Mouse (Mus musculus) heart, embryonic 12.5 days (tissue): Measurements from ENCODE around the gene Gm8247. TPM values are rescaled to one million over a fixed set of nuclear protein-coding genes. Genes with fewer than 3 reads are reported as not detected.
"Not testable (repeated sequence)": the region's sequence is repeated elsewhere in the genome, so short reads cannot be mapped to it uniquely, and the experiment has no call there.

Experiments
- ATAC-seq: fragments of 200-750 bp; cut with Nextera tagmentation; 2 replicates; pipeline ENCODE4 v1.8.0; 2017; ENCODE audit warnings: moderate TSS enrichment, moderate library complexity; ENCODE audit not compliant: insufficient number of reproducible peaks, low FRiP score
- H3K27ac ChIP-seq: fragments of 300-500 bp; sonication (generic); 2 replicates; pipeline ENCODE4 v1.5.1; 2016; ENCODE audit warnings: mild to moderate bottlenecking, moderate library complexity; ENCODE audit not compliant: poor library complexity, severe bottlenecking
- H3K27me3 ChIP-seq: fragments of 300-500 bp; sonication (generic); replicated peaks from 2 replicates; pipeline ENCODE4 v1.6.1; 2016; ENCODE audit warnings: mild to moderate bottlenecking, moderate library complexity
- H3K36me3 ChIP-seq: fragments of 300-500 bp; sonication (generic); 2 replicates; pipeline ENCODE4 v1.6.1; 2016; ENCODE audit warnings: mild to moderate bottlenecking, moderate library complexity
- H3K4me1 ChIP-seq: fragments of 300-500 bp; sonication (generic); replicated peaks from 2 replicates; pipeline ENCODE4 v1.6.1; 2016; ENCODE audit warnings: mild to moderate bottlenecking
- H3K4me2 ChIP-seq: fragments of 300-500 bp; sonication (generic); 2 replicates; pipeline ENCODE4 v1.6.1; 2016; ENCODE audit warnings: mild to moderate bottlenecking, moderate library complexity
- H3K4me3 ChIP-seq: fragments of 300-500 bp; sonication (generic); 2 replicates; pipeline ENCODE4 v1.5.1; 2016; ENCODE audit warnings: mild to moderate bottlenecking
- H3K9ac ChIP-seq: fragments of 300-500 bp; sonication (generic); 2 replicates; pipeline ENCODE4 v1.6.1; 2016; ENCODE audit warnings: mild to moderate bottlenecking, moderate library complexity
- H3K9me3 ChIP-seq: fragments of 300-500 bp; sonication (generic); replicated peaks from 2 replicates; pipeline ENCODE4 v1.6.1; 2016; ENCODE audit warnings: mild to moderate bottlenecking, moderate library complexity
- WGBS: fragments of 180-500 bp; shearing (Covaris S2); methylation state at CpG from one replicate; pipeline ENCODE4 v1.1.7; 2016; 5-methylcytosine and 5-hydroxymethylcytosine counted together
- polyA plus RNA-seq: library from polyadenylated mRNA; unstranded; fragments of >200 nt; fragmentation: Nextera tagmentation; extraction: Ambion mirVana; gene quantifications from 2 replicates; pipeline ENCODE4 v1.2.1, GENCODE M21; 2016

Gm8247 gene
- polyA plus RNA-seq, result not detected in 2 replicates

DNA sequence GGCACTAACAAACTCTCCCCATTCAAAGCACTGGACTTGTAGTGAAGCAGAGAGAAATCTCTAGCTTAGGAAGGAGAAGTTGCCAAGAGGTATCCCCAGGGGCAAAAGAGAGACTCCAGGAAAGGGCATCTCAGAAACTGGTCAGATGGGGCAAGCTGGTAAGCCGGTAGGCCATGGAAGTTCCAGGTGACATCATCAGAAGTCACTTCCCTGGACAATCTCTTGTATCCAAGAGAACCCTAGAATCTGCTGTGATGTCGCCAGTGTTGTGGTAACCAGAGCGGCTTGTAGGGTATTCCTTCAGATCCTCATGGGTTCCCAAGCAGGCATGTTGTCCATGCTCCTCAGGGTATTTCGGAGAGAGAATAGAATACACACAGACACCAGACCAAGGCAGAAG, at the start of gene Gm8247:
Gene Gm8247, plus strand, starts transcription at position 301 of the 400 bp plus-strand sequence.
- not testable (repeated sequence) for H3K4me3 ChIP-seq, ATAC-seq, H3K36me3 ChIP-seq, H3K27ac ChIP-seq, H3K4me1 ChIP-seq, H3K27me3 ChIP-seq, H3K9ac ChIP-seq, H3K9me3 ChIP-seq, H3K4me2 ChIP-seq
- WGBS, result 75% methylated on average over 4 of the region's 4 CpGs

DNA sequence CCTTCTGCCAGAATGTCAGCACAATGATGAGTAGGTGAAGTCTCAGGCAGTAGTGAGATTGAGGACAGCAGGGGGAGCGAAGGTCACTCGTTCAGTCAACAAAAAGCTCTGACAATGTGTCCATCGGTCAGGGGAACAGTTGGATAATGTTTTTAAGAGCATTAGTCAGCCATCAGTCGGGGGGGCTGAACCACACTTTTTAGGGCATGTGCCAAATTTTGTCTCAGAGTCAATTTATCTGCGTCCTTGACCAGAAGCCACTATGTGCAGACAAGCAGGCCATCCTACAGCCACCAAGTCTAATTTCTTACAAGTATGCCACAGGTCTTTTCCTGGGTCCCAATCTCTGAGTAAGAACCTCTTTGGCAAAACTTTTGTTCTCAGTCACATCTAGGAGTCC, 35.0 kb upstream of the Gm8247 start:
- not testable (repeated sequence) for H3K27ac ChIP-seq, H3K4me2 ChIP-seq, H3K9ac ChIP-seq, ATAC-seq, H3K27me3 ChIP-seq, H3K4me3 ChIP-seq, H3K9me3 ChIP-seq, H3K36me3 ChIP-seq, H3K4me1 ChIP-seq
- 78% methylated on average over 5 of the region's 5 CpGs for WGBS

DNA sequence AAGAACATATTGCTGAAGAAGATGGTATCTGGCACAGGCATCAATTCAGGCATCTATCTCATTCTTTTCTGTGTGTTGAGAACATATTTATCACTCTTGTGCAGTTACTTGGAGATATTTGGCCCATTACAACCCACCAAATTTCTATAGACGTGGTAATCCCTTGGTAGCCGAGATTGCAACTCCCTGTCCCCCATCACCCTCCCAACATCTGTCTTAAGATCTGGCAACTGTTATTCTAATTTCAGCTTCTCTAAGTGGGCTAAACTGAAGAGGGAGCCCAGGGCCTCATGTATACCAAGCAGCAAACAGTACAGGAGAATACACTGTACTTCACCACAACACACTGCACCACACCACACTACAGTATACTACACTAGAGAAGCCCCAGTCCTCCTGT, 8.8 kb downstream of the Gm8247 start:
- H3K27me3 ChIP-seq, H3K9me3 ChIP-seq, H3K9ac ChIP-seq, H3K36me3 ChIP-seq, H3K27ac ChIP-seq, H3K4me1 ChIP-seq, ATAC-seq, H3K4me3 ChIP-seq, H3K4me2 ChIP-seq: not testable (repeated sequence)
- 77% methylated on average over 2 of the region's 2 CpGs for WGBS

DNA sequence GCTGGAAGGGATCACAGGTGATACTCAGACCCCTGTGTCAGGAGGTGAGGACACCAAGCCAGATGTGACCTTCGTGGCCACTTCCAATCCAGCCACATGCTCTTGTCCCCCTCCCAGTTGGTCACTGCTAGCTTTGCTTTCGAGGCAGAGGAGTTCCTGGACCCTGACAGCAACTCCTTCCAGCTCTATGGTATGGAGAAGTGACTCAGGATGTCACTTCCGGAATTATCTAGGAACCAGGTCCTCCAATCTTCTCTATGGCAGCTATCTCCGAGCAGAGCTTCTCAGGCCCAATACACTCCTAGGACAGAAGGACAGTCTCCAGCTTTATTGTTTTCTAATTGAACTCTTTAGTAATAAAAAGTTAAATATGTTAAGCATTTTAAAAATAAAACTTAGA, 44.8 kb downstream of the Gm8247 start, which contains the start of gene Gm5624:
Gene Gm5624, minus strand, starts transcription at position 202 of the 400 bp plus-strand sequence.
- H3K27me3 ChIP-seq, H3K9me3 ChIP-seq, H3K4me3 ChIP-seq, ATAC-seq, H3K9ac ChIP-seq, H3K4me1 ChIP-seq, H3K27ac ChIP-seq, H3K36me3 ChIP-seq, H3K4me2 ChIP-seq: not testable (repeated sequence)
- 69% methylated on average over 4 of the region's 4 CpGs for WGBS

Other genes with a start within 250 kb of the Gm8247 start
- not detected in 2 replicates for gene Gm5930, start 244.6 kb upstream of the Gm8247 start, polyA plus RNA-seq
- gene Gm8229, start 217.8 kb upstream of the Gm8247 start, polyA plus RNA-seq, result not detected in 2 replicates
- gene Gm3371, start 172.5 kb upstream of the Gm8247 start, polyA plus RNA-seq, result not detected in 2 replicates
- gene Gm8232, start 149.5 kb upstream of the Gm8247 start, polyA plus RNA-seq, result not detected in 2 replicates
- not detected in 2 replicates for gene BC061237, start 90.7 kb upstream of the Gm8247 start, polyA plus RNA-seq
- gene Gm17093, start 64.9 kb upstream of the Gm8247 start, polyA plus RNA-seq, result not detected in 2 replicates
- gene Gm5624, start 44.8 kb downstream of the Gm8247 start, polyA plus RNA-seq, result not detected in 2 replicates
- not detected in 2 replicates for gene Gm8257, start 123.3 kb downstream of the Gm8247 start, polyA plus RNA-seq
- gene Gm8267, start 167.2 kb downstream of the Gm8247 start, polyA plus RNA-seq, result not detected in 2 replicates